Mouse (Mus musculus) NIH3T3 (cell line): Measurements from ENCODE around the gene St6galnac5.
"Not testable (repeated sequence)": the region's sequence is repeated elsewhere in the genome, so short reads cannot be mapped to it uniquely, and the experiment has no call there.

Source experiments
- DNase-seq: peaks from one replicate; pipeline ENCODE4 v3.0.0-alpha.2; 2012; ENCODE audit warnings: low read depth

Gene St6galnac5

GRCm38 (mm10) chr3:152784353-152784752 is 197.7 kb downstream of the St6galnac5 start:
- not testable (repeated sequence) for DNase-seq

- DNase-seq, result peak; percentile 76
Measured at GRCm38 (mm10) chr3:152783792-152784191, 198.3 kb downstream of the St6galnac5 start.

- DNase-seq, result no peak
Measured at GRCm38 (mm10) chr3:152779819-152780218, 202.2 kb downstream of the St6galnac5 start.

GRCm38 (mm10) chr3:152776872-152777540 is 205.0 kb downstream of the St6galnac5 start:
- no peak for DNase-seq

GRCm38 (mm10) chr3:152776363-152776762 is 205.7 kb downstream of the St6galnac5 start:
- DNase-seq, result no peak

GRCm38 (mm10) chr3:152770056-152770455 is 212.0 kb downstream of the St6galnac5 start:
- no peak for DNase-seq

- peak; percentile 28 for DNase-seq
Measured at GRCm38 (mm10) chr3:152767485-152767884, 214.6 kb downstream of the St6galnac5 start.
